Comparison of ENCODE assay signal across 9 mouse cellular contexts in genomic region chr10:120697275-120697856, GRCm38 (mm10).
DNase-seq lines count a peak whose midpoint lies in the region; ATAC-seq lines count a peak whose summit lies in the region.
"Had no signal": no experiment of that assay in that cellular context is flagged by ENCODE, and none has a peak within 500 bp of the region (broad histone marks: within the 10 kb centered on the region; RNA-seq: fewer than 3 reads in every experiment).

No protein-coding gene starts in this region.

- H3K27ac ChIP-seq in heart, embryonic 16.5 days (ENCODE audit: low read length) = peak overlapping the region; percentile 14; the same call in 1 of the 2 replicates
- no peak overlapping the region for H3K27ac ChIP-seq in hindbrain, embryonic 13.5 days

- no peak overlapping the region for H3K4me3 ChIP-seq in heart, embryonic 16.5 days (ENCODE audit: low read length)
- no peak overlapping the region for H3K4me3 ChIP-seq in hindbrain, embryonic 13.5 days

- peaks cover 33% of the 10 kb centered on the region for H3K4me1 ChIP-seq in heart, embryonic 16.5 days (ENCODE audit: control insufficient read depth, insufficient read depth, low read length)
- peaks cover 8% of the 10 kb centered on the region; the same call in 1 of the 2 replicates for H3K4me1 ChIP-seq in hindbrain, embryonic 13.5 days (replicated peaks)

- H3K36me3 ChIP-seq in heart, embryonic 16.5 days (ENCODE audit: control insufficient read depth, insufficient read depth) = no peaks in the 10 kb centered on the region
- no peaks in the 10 kb centered on the region for H3K36me3 ChIP-seq in hindbrain, embryonic 13.5 days

- intact Hi-C loops in heart, postnatal 25 days (cut with DNase I) = no loop called here

- ATAC-seq in heart, embryonic 16.5 days (replicated peaks; ENCODE audit: extremely low read depth, insufficient read depth, low FRiP score) = peak; percentile 53; the same call in 1 of the 2 replicates
- ATAC-seq in hindbrain, embryonic 13.5 days (ENCODE audit: low FRiP score) = no peak

- DNase-seq in heart, postnatal 25 days (ENCODE audit: low spot score) = no peak
- peak; percentile 32 for DNase-seq in R1 (ENCODE audit: low read depth, low spot score)
- peak; percentile 46 to 65 for DNase-seq in natural killer cell, adult 2 months (ENCODE audit: low spot score in 2 of 2)
- DNase-seq in right cerebral cortex, postnatal 25 days = no peak
- no peak for DNase-seq in ovary, postnatal 10 days (ENCODE audit: low spot score)
- no peak for DNase-seq in layer of hippocampus, postnatal 14 days (ENCODE audit: low spot score in 2 of 2)
- DNase-seq: cerebellum, adult 2 months had no signal

- H3K9me3 ChIP-seq in heart, embryonic 16.5 days (replicated peaks; ENCODE audit: control insufficient read depth, low read length) = no peaks in the 10 kb centered on the region
- H3K9me3 ChIP-seq in hindbrain, embryonic 13.5 days = no peaks in the 10 kb centered on the region

- WGBS in heart, embryonic 16.5 days = 16% methylated on average over 16 of the region's 16 CpGs
- 17% methylated on average over 16 of the region's 16 CpGs for WGBS in hindbrain, embryonic 13.5 days

- no peaks in the 10 kb centered on the region for H3K27me3 ChIP-seq in heart, embryonic 16.5 days (ENCODE audit: control insufficient read depth, insufficient read depth, low read length)
- H3K27me3 ChIP-seq in hindbrain, embryonic 13.5 days = peaks cover 37% of the 10 kb centered on the region

- H3K9ac ChIP-seq in heart, embryonic 16.5 days (ENCODE audit: low read length) = peak overlapping the region; percentile 6; the same call in 1 of the 2 replicates
- H3K9ac ChIP-seq in hindbrain, embryonic 13.5 days = no peak overlapping the region

- H3K4me2 ChIP-seq in heart, embryonic 16.5 days (ENCODE audit: low read depth, low read length) = peak overlapping the region; percentile 42
- H3K4me2 ChIP-seq in hindbrain, embryonic 13.5 days = peak overlapping the region; percentile 16; the same call in 1 of the 2 replicates

Comparison
In these comparisons a context has a peak if more than half of its experiments do, and no peak if none do; other contexts are left out.
1. DNase-seq: peak in R1 (single experiment) and natural killer cell, adult 2 months (2 of 2); none in heart, postnatal 25 days (single experiment), right cerebral cortex, postnatal 25 days (single experiment), ovary, postnatal 10 days (single experiment) and layer of hippocampus, postnatal 14 days (0 of 2).